Mouse (Mus musculus) MEL (cell line): Measurements from ENCODE around the gene Ercc6l2. TPM values are rescaled to one million over a fixed set of nuclear protein-coding genes. Genes with fewer than 3 reads are reported as not detected.

Experiments used
- DNase-seq: peaks from one replicate; pipeline ENCODE4 v3.0.0; 2011; ENCODE audit warnings: low read depth, low spot score
- H3K27ac ChIP-seq: 2 replicates; pipeline ENCODE4 v1.5.1; 2012; ENCODE audit warnings: low read depth, mild to moderate bottlenecking, control low read depth, low read length, moderate library complexity; ENCODE audit not compliant: control insufficient read depth
- H3K27me3 ChIP-seq, 2 experiments: fragments of 150-350 bp in 1 of 2; sonication (generic) in 1 of 2; 2 replicates each; pipeline ENCODE4 v1.6.1; 2012; ENCODE audit warnings: low read length in 2 of 2, mild to moderate bottlenecking in 2 of 2, improper control_type of control experiment in 1 of 2, moderate library complexity in 1 of 2; ENCODE audit not compliant: insufficient read depth in 2 of 2, control insufficient read depth in 1 of 2
- H3K36me3 ChIP-seq, 2 experiments: 2 replicates each; pipeline ENCODE4 v1.6.1; 2012 to 2014; ENCODE audit warnings: low read length in 2 of 2, improper control_type of control experiment in 1 of 2, inconsistent platforms in 1 of 2, mild to moderate bottlenecking in 1 of 2; ENCODE audit not compliant: insufficient read depth in 2 of 2, control insufficient read depth in 1 of 2
- H3K4me1 ChIP-seq, 2 experiments: fragments of 150-350 bp in 1 of 2; sonication (generic) in 1 of 2; 2 replicates each; pipeline ENCODE4 v1.6.1; 2012; ENCODE audit warnings: low read length in 2 of 2, improper control_type of control experiment in 1 of 2, mild to moderate bottlenecking in 1 of 2; ENCODE audit not compliant: insufficient read depth in 2 of 2, control insufficient read depth in 1 of 2
- H3K4me3 ChIP-seq, 2 experiments: fragments of 150-350 bp in 1 of 2; sonication (generic) in 1 of 2; 2 replicates each; pipeline ENCODE4 v1.5.1; 2012; ENCODE audit warnings: low read depth in 2 of 2, low read length in 2 of 2, mild to moderate bottlenecking in 2 of 2, moderate library complexity in 2 of 2, control low read depth in 1 of 2, improper control_type of control experiment in 1 of 2; ENCODE audit not compliant: control insufficient read depth in 1 of 2, insufficient read depth in 1 of 2
- H3K79me2 ChIP-seq: 2 replicates; pipeline ENCODE4 v1.6.1; 2012; ENCODE audit warnings: mild to moderate bottlenecking, low read length, moderate library complexity; ENCODE audit not compliant: control insufficient read depth, poor library complexity, insufficient read depth
- H3K9ac ChIP-seq: 2 replicates; pipeline ENCODE4 v1.6.1; 2012; ENCODE audit warnings: low read depth, mild to moderate bottlenecking, control low read depth, low read length, moderate library complexity; ENCODE audit not compliant: control insufficient read depth, poor library complexity, severe bottlenecking
- H3K9me3 ChIP-seq: fragments of 150-350 bp; sonication (generic); replicated peaks from 2 replicates; pipeline ENCODE4 v1.6.1; 2012; ENCODE audit warnings: mild to moderate bottlenecking, low read length, improper control_type of control experiment, moderate library complexity; ENCODE audit not compliant: insufficient read depth
- BHLHE40 ChIP-seq: IDR thresholded peaks from 2 replicates; pipeline ENCODE4 v1.6.1; 2012; ENCODE audit warnings: low read depth, mild to moderate bottlenecking, inconsistent platforms, low read length, improper control_type of control experiment, borderline replicate concordance
- CHD2 ChIP-seq: IDR thresholded peaks from 2 replicates; pipeline ENCODE4 v1.6.1; 2011; ENCODE audit warnings: low read length, improper control_type of control experiment
- CTCF ChIP-seq, 3 experiments: IDR thresholded peaks in 2 of 3; conservative IDR thresholded peaks in 1 of 3; 2 replicates each; pipeline ENCODE4 v1.5.1; 2011 to 2012; ENCODE audit warnings: low read length in 3 of 3, low read depth in 2 of 3, mild to moderate bottlenecking in 2 of 3, improper control_type of control experiment in 1 of 3, inconsistent platforms in 1 of 3, mixed read lengths in 1 of 3, moderate library complexity in 1 of 3; ENCODE audit not compliant: control insufficient read depth in 1 of 3, insufficient read depth in 1 of 3, poor library complexity in 1 of 3, severe bottlenecking in 1 of 3
- E2F4 ChIP-seq: IDR thresholded peaks from 2 replicates; pipeline ENCODE4 v1.6.1; 2011; ENCODE audit warnings: low read depth, low read length, improper control_type of control experiment, borderline replicate concordance
- ELF1 ChIP-seq: IDR thresholded peaks from 2 replicates; pipeline ENCODE4 v1.6.1; 2014; ENCODE audit warnings: low read depth, mild to moderate bottlenecking, inconsistent platforms, low read length, improper control_type of control experiment, moderate library complexity
- EP300 ChIP-seq, 2 experiments: IDR thresholded peaks; 2 replicates each; pipeline ENCODE4 v1.6.1; 2011; ENCODE audit warnings: improper control_type of control experiment in 2 of 2, low read length in 2 of 2, low read depth in 1 of 2, mild to moderate bottlenecking in 1 of 2
- ETS1 ChIP-seq: IDR thresholded peaks from 2 replicates; pipeline ENCODE4 v1.6.1; 2012; ENCODE audit warnings: low read depth, mild to moderate bottlenecking, inconsistent platforms, low read length, improper control_type of control experiment, moderate library complexity
- GATA1 ChIP-seq: IDR thresholded peaks from 2 replicates; pipeline ENCODE4 v1.6.1; 2011; ENCODE audit warnings: low read depth, low read length, improper control_type of control experiment
- JUND ChIP-seq: IDR thresholded peaks from 2 replicates; pipeline ENCODE4 v1.6.1; 2011; ENCODE audit warnings: low read depth, mild to moderate bottlenecking, improper control_type of control experiment, low read length
- KAT2A ChIP-seq: conservative IDR thresholded peaks from 2 replicates; pipeline ENCODE4 v1.6.1; 2012; ENCODE audit warnings: low read depth, low read length, improper control_type of control experiment, inconsistent platforms
- MAFK ChIP-seq: IDR thresholded peaks from 2 replicates; pipeline ENCODE4 v1.6.1; 2011; ENCODE audit warnings: low read depth, mild to moderate bottlenecking, low read length, improper control_type of control experiment, borderline replicate concordance
- MAX ChIP-seq: IDR thresholded peaks from 2 replicates; pipeline ENCODE4 v1.6.1; 2011; ENCODE audit warnings: low read length, improper control_type of control experiment
- MAZ ChIP-seq: IDR thresholded peaks from 2 replicates; pipeline ENCODE4 v1.6.1; 2012; ENCODE audit warnings: low read depth, mild to moderate bottlenecking, inconsistent platforms, low read length, improper control_type of control experiment
- MYC ChIP-seq: IDR thresholded peaks from 2 replicates; pipeline ENCODE4 v1.6.1; 2011; ENCODE audit warnings: low read depth, mild to moderate bottlenecking, low read length, improper control_type of control experiment, moderate library complexity
- NELFE ChIP-seq: IDR thresholded peaks from 2 replicates; pipeline ENCODE4 v1.6.1; 2011; ENCODE audit warnings: low read depth, low read length, improper control_type of control experiment
- NRF1 ChIP-seq: IDR thresholded peaks from 2 replicates; pipeline ENCODE4 v1.6.1; 2014; ENCODE audit warnings: low read depth, mild to moderate bottlenecking, inconsistent platforms, low read length, improper control_type of control experiment, moderate library complexity; ENCODE audit not compliant: poor library complexity, insufficient read depth, severe bottlenecking
- POLR2A ChIP-seq, 2 experiments: IDR thresholded peaks; 2 replicates each; pipeline ENCODE4 v1.6.1; 2011 to 2012; ENCODE audit warnings: low read length in 2 of 2, mild to moderate bottlenecking in 2 of 2, control low read depth in 1 of 2, improper control_type of control experiment in 1 of 2, low read depth in 1 of 2, moderate library complexity in 1 of 2; ENCODE audit not compliant: control insufficient read depth in 1 of 2, insufficient read depth in 1 of 2, poor library complexity in 1 of 2
- POLR2AphosphoS5 ChIP-seq: IDR thresholded peaks from 2 replicates; pipeline ENCODE4 v1.6.1; 2012; ENCODE audit warnings: low read depth, borderline replicate concordance, mild to moderate bottlenecking, inconsistent platforms, low read length, moderate library complexity, mixed read lengths
- RAD21 ChIP-seq: IDR thresholded peaks from 2 replicates; pipeline ENCODE4 v1.6.1; 2011; ENCODE audit warnings: mild to moderate bottlenecking, low read depth, low read length, improper control_type of control experiment
- SMC3 ChIP-seq: IDR thresholded peaks from 2 replicates; pipeline ENCODE4 v1.6.1; 2011; ENCODE audit warnings: low read depth, low read length, improper control_type of control experiment
- TBP ChIP-seq: IDR thresholded peaks from 2 replicates; pipeline ENCODE4 v1.8.0; 2011; ENCODE audit warnings: low read depth, low read length, improper control_type of control experiment
- TCF12 ChIP-seq: IDR thresholded peaks from 2 replicates; pipeline ENCODE4 v1.6.1; 2014; ENCODE audit warnings: low read depth, mild to moderate bottlenecking, inconsistent platforms, low read length, improper control_type of control experiment, moderate library complexity
- USF1 ChIP-seq: IDR thresholded peaks from 2 replicates; pipeline ENCODE4 v1.6.1; 2014; ENCODE audit warnings: low read depth, mild to moderate bottlenecking, inconsistent platforms, low read length, improper control_type of control experiment, moderate library complexity
- USF2 ChIP-seq, 2 experiments: IDR thresholded peaks; 2 replicates each; pipeline ENCODE4 v1.6.1; 2011 to 2012; ENCODE audit warnings: improper control_type of control experiment in 2 of 2, low read length in 2 of 2, borderline replicate concordance in 1 of 2, inconsistent platforms in 1 of 2, low read depth in 1 of 2, mild to moderate bottlenecking in 1 of 2; ENCODE audit not compliant: insufficient read depth in 1 of 2
- ZC3H11A ChIP-seq: IDR thresholded peaks from 2 replicates; pipeline ENCODE4 v1.6.1; 2012; ENCODE audit warnings: low read depth, mild to moderate bottlenecking, inconsistent platforms, low read length, improper control_type of control experiment
- ZKSCAN1 ChIP-seq: IDR thresholded peaks from 2 replicates; pipeline ENCODE4 v1.6.1; 2012; ENCODE audit warnings: low read depth, mild to moderate bottlenecking, inconsistent platforms, low read length, improper control_type of control experiment, moderate library complexity
- ZMIZ1 ChIP-seq: IDR thresholded peaks from 2 replicates; pipeline ENCODE4 v1.6.1; 2012; ENCODE audit warnings: low read depth, mild to moderate bottlenecking, inconsistent platforms, low read length, improper control_type of control experiment, moderate library complexity
- ZNF384 ChIP-seq: IDR thresholded peaks from 2 replicates; pipeline ENCODE4 v1.6.1; 2012; ENCODE audit warnings: low read depth, mild to moderate bottlenecking, inconsistent platforms, low read length, improper control_type of control experiment
- polyA plus RNA-seq, 2 experiments: library from polyadenylated mRNA; stranded (reverse) in 1 of 2; unstranded in 1 of 2; fragments of >175 nt in 1 of 2; fragments of >200 nt in 1 of 2; gene quantifications; 2 replicates each; pipeline versions ENCODE4 v1.2.1 to v1.2.4; 2012; ENCODE audit warnings: low replicate concordance in 2 of 2, low read depth in 1 of 2; ENCODE audit not compliant: insufficient read length in 2 of 2, insufficient read depth in 1 of 2, missing spikeins in 1 of 2
- total RNA-seq: library from RNA; depleted of rRNA; stranded (reverse); fragments of 300-350 nt; gene quantifications from 2 replicates; pipeline ENCODE4 v1.2.3, GENCODE M21; 2012

Ercc6l2 gene
- total and polyA plus RNA-seq, 3 experiments, result 15.6 to 61.7 (median 19.4) TPM

DNA sequence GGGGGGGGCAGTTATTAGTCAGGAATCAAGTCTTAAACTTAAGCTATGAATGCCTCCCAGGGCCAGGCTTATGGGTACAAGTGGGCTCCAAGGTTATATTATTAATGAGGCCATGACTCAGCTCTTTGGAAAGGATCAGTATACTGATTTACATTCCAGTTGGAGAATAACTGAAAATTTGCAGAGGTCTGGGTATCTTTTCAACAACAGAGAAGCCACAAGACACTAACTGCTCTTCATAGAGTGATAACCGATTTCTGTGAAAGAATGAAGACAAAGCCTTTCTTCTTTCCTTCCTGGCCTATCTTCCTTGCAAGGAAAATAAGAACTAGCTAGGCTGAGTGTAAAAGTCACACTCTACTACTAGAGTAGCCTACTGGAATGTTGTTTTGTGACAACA is 100.6 kb downstream of the Ercc6l2 start (continued):
- TF ChIP-seq MAZ, result no peak
- TF ChIP-seq BHLHE40, result peak; percentile 36; the same call in 1 of the 2 replicates
- no peak for TF ChIP-seq ZMIZ1
- no peak for TF ChIP-seq MYC
- TF ChIP-seq ELF1, result no peak
- 0 out of 2 replicates have a peak, but pooled peaks have one; percentile 17 for TF ChIP-seq CHD2
- no peak for TF ChIP-seq NRF1
- no peak for TF ChIP-seq ZKSCAN1
- no peak for TF ChIP-seq TBP

- Histone ChIP-seq H3K9ac (peak overlapping the region; percentile 10), H3K4me3 (peak overlapping the region; percentile 39 to 52; a peak in 3 of 4 replicates)
Measured at GRCm38 (mm10) chr13:63916568-63916967, 101.5 kb downstream of the Ercc6l2 start.

DNA sequence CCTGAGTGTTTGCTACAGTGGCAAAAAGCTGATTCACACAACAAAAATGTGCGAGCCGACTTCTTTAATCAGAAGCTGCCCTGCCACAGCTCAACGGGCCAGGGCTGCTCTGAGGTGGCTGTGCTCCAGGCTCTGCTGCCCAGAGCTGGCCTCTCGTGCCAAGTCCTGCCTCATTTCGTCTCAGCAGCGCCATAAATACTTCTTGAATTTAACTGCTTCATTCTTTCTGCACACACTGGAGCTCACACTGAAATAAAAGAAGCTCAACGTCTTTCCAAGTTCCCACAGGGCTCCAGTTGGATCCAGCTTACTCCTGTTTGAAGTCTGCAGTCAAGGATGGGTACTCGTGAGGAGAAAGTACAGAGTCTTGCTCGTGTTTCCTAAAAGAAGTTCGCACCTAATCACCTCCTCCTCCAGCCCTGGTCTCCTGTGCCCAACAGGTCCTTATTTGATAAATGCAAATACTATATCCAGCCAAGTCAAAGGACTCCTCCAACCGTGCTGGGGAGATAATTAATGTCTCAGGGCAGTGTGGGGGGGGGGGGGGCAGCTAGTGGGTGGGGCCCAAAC is 102.2 kb downstream of the Ercc6l2 start:
- peak; percentile 82 for DNase-seq
- H3K27me3 ChIP-seq, result no peaks in the 10 kb centered on the region
- H3K9me3 ChIP-seq, result no peaks in the 10 kb centered on the region
- peak overlapping the region; percentile 72 for H3K9ac ChIP-seq
- peaks cover 0 to 22% of the 10 kb centered on the region in 2 experiments; a peak in 2 of 4 replicates for H3K36me3 ChIP-seq
- H3K27ac ChIP-seq, result peak overlapping the region; percentile 92
- no peaks in the 10 kb centered on the region for H3K79me2 ChIP-seq
- peaks cover 32 to 35% of the 10 kb centered on the region in 2 experiments for H3K4me1 ChIP-seq
- H3K4me3 ChIP-seq, result peak overlapping the region; percentile 39 to 52
- TF ChIP-seq POLR2AphosphoS5 (no peak), E2F4 (no peak), SMC3 (no peak), NELFE (0 out of 2 replicates have a peak, but pooled peaks have one; percentile 45), MAFK (no peak), MYC (no peak), ZC3H11A (no peak), TCF12 (peak; percentile 92), BHLHE40 (peak; percentile 23; the same call in 1 of the 2 replicates), RAD21 (no peak), TBP (no peak), ZMIZ1 (no peak; the same call in 1 of the 2 replicates), USF1 (no peak), USF2 (IDR thresholded peaks at IDR 0.05; ENCODE audit: borderline replicate concordance in 1 of 2, insufficient read depth in 1 of 2, low read depth in 1 of 2, low read length in 2 of 2) (no peak), MAZ (peak; percentile 63), NRF1 (no peak), KAT2A (no peak), ZNF384 (no peak), MAX (peak; percentile 72), EP300 (IDR thresholded peaks at IDR 0.05; ENCODE audit: low read depth in 1 of 2, low read length in 2 of 2) (peak; percentile 55 to 86; a peak in 3 of 4 replicates), JUND (no peak), CTCF (IDR thresholded peaks at IDR 0.05 in 2 of 3, conservative IDR thresholded peaks at IDR 0.05 in 1 of 3; ENCODE audit: control insufficient read depth in 1 of 3, insufficient read depth in 1 of 3, low read depth in 2 of 3, low read length in 3 of 3, poor library complexity in 1 of 3, severe bottlenecking in 1 of 3) (no peak), ELF1 (no peak), POLR2A (IDR thresholded peaks at IDR 0.05; ENCODE audit: control insufficient read depth in 1 of 2, insufficient read depth in 1 of 2, low read depth in 1 of 2, low read length in 2 of 2, poor library complexity in 1 of 2) (peak in 1 of 2 experiments; percentile 51; a peak in 1 of 4 replicates)

More at GRCm38 (mm10) chr13:63916568-63916967, 101.5 kb downstream of the Ercc6l2 start:
- H3K4me1 ChIP-seq, result peaks cover 32 to 37% of the 10 kb centered on the region in 2 experiments
- DNase-seq, result peak; percentile 52
- peak overlapping the region; percentile 92 for H3K27ac ChIP-seq
- H3K9me3 ChIP-seq, result no peaks in the 10 kb centered on the region
- H3K36me3 ChIP-seq, result peaks cover 0 to 22% of the 10 kb centered on the region in 2 experiments; a peak in 2 of 4 replicates
- no peaks in the 10 kb centered on the region for H3K27me3 ChIP-seq
- TF ChIP-seq ETS1, result peak; percentile 4; the same call in 1 of the 2 replicates
- TF ChIP-seq GATA1, result no peak
- TF ChIP-seq, all 39 proteins: peak for 1
- no peaks in the 10 kb centered on the region for H3K79me2 ChIP-seq
